Mouse (Mus musculus): ENCODE data around the gene Wbp2nl. TPM values are rescaled to one million over a fixed set of nuclear protein-coding genes. Genes with fewer than 3 reads are reported as not detected.

Gene Wbp2nl
- polyA plus RNA-seq, 1 experiment from 2014 or later = not detected

DNA sequence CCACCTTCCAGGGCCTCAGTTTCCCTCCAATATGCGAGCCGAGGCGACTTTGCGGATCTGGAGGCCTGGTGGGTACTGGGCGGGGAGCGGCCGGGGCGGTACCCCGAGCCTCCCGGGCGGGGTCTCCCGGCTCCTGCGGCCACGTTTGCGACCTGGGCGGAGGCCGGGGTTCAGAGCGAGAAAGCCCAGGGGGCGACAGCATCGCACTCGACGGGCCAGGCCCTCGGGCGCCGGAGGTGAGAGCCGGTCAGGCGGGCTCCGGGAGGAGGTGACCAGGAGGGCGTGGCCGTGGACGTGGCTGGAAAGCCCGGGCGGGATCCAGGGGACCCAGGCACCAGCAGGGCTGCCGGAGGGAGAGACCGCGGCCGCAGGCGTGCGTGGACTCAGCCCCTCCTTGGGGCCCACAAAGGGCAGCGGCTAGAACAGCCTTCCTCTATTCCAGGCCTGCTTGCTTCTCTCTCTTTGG lies 42.3 kb downstream of the Wbp2nl start:
- 2% methylated on average over 18 of the region's 40 CpGs for WGBS
- peak overlapping the region; percentile 56 for H3K4me3 ChIP-seq (ENCODE audit: low read depth, low read length)
- H3K4me2 ChIP-seq (ENCODE audit: low read depth, low read length) = peak overlapping the region; percentile 80
- peak; percentile 79 for DNase-seq (ENCODE audit: low spot score)
- peak overlapping the region; percentile 85 for H3K27ac ChIP-seq (replicated peaks; ENCODE audit: low read depth, low read length)
- no peaks in the 10 kb centered on the region for H3K27me3 ChIP-seq (replicated peaks; ENCODE audit: control insufficient read depth, insufficient read depth, low read length)
- peaks cover 24% of the 10 kb centered on the region for H3K4me1 ChIP-seq (ENCODE audit: control insufficient read depth, insufficient read depth, low read length)
- H3K9me3 ChIP-seq (ENCODE audit: control insufficient read depth, low read length) = no peaks in the 10 kb centered on the region
- peaks cover 12% of the 10 kb centered on the region for H3K36me3 ChIP-seq (ENCODE audit: control insufficient read depth, insufficient read depth, low read length)
- peak overlapping the region; percentile 87 for H3K9ac ChIP-seq (ENCODE audit: low read depth, low read length)
- ATAC-seq (ENCODE audit: low read depth) = peak; percentile 5; the same call in 1 of the 2 replicates

DNA sequence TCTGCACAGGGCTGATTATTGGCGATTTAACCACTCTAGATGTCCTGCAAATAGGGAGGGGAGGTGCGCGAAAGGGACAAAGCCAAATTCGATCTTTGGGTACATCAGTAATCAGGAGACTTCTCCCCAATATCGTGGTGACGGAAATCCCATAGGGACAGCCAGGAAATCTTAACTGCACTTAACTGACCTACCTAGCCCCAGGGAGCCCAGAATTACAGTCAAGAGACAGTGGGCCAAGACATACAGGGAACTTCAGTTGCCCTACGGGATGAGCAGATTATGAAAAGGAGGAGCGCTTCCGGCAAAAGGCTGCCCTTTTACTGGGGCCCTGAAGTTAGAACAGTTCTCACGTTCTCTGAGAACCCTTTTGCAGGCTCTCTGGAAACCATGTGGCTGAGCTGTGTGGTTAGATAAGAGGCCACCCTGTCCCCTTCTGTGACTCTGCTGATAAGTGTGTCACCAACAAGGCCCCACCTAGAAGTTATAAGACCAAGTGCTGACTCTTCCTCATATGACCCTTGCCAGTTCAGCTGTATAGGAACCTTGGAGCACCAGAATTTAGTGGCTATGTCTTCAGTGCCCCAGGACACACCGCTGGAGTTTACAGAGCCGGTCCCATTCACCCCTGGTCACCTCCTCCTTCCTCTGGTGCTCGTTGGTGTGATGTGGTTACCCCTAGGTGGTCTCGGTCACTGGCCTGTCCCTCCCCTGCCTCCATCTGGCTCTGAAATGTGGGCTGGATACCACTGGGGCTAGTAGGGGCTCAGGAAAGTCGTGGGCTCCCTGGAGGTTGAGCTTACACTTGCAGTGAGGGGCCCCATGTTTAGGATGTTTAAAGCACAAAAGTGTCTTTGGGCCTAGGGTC lies 43.2 kb downstream of the Wbp2nl start:
- Histone ChIP-seq H3K36me3 (ENCODE audit: control insufficient read depth, insufficient read depth, low read length) (peaks cover 8% of the 10 kb centered on the region; the same call in 1 of the 2 replicates), H3K9ac (ENCODE audit: low read depth, low read length) (peak overlapping the region; percentile 87), H3K4me2 (ENCODE audit: low read depth, low read length) (peak overlapping the region; percentile 80), H3K4me3 (ENCODE audit: low read depth, low read length) (peak overlapping the region; percentile 56), H3K9me3 (ENCODE audit: control insufficient read depth, low read length) (no peaks in the 10 kb centered on the region), H3K27ac (replicated peaks; ENCODE audit: low read depth, low read length) (peak overlapping the region; percentile 85), H3K27me3 (replicated peaks; ENCODE audit: control insufficient read depth, insufficient read depth, low read length) (no peaks in the 10 kb centered on the region), H3K4me1 (ENCODE audit: control insufficient read depth, insufficient read depth, low read length) (peaks cover 28% of the 10 kb centered on the region)
- ATAC-seq (ENCODE audit: low read depth) = no peak
- no peak for DNase-seq (ENCODE audit: low spot score)
- 48% methylated on average over 15 of the region's 15 CpGs for WGBS

DNA sequence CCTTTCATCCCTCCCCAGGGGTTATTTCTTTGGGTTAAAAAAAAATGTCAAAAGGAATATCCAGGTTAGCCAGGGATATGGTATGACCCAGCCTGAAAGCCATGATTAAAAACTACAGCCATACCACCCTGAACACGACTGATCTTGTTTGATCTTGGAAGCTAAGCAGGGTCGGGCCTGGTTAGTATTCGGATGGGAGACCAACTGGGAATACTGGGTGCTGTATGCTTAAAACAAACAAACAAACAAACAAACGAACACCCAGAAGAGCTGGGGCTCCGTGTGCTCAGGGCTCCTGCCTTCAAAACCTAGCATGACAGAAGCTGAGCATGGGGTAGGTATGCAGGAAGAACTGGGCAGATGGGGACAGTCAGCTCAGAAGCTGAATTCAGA lies 43.8 kb downstream of the Wbp2nl start:
- DNase-seq (ENCODE audit: low spot score) (no peak), ATAC-seq (ENCODE audit: low read depth) (no peak)
- 0 out of 2 replicates have a peak overlapping the region, but pooled peaks have one; percentile 85 for H3K27ac ChIP-seq (replicated peaks; ENCODE audit: low read depth, low read length)
- H3K4me2 ChIP-seq (ENCODE audit: low read depth, low read length) = peak overlapping the region; percentile 80; the same call in 1 of the 2 replicates
- no peaks in the 10 kb centered on the region for H3K27me3 ChIP-seq (replicated peaks; ENCODE audit: control insufficient read depth, insufficient read depth, low read length)
- H3K36me3 ChIP-seq (ENCODE audit: control insufficient read depth, insufficient read depth, low read length) = peaks cover 12% of the 10 kb centered on the region
- peaks cover 31% of the 10 kb centered on the region for H3K4me1 ChIP-seq (ENCODE audit: control insufficient read depth, insufficient read depth, low read length)
- 0 out of 2 replicates have a peak overlapping the region, but pooled peaks have one; percentile 87 for H3K9ac ChIP-seq (ENCODE audit: low read depth, low read length)
- 70% methylated on average over 5 of the region's 5 CpGs for WGBS
- H3K4me3 ChIP-seq (ENCODE audit: low read depth, low read length) = no peak overlapping the region
- no peaks in the 10 kb centered on the region for H3K9me3 ChIP-seq (ENCODE audit: control insufficient read depth, low read length)

DNA sequence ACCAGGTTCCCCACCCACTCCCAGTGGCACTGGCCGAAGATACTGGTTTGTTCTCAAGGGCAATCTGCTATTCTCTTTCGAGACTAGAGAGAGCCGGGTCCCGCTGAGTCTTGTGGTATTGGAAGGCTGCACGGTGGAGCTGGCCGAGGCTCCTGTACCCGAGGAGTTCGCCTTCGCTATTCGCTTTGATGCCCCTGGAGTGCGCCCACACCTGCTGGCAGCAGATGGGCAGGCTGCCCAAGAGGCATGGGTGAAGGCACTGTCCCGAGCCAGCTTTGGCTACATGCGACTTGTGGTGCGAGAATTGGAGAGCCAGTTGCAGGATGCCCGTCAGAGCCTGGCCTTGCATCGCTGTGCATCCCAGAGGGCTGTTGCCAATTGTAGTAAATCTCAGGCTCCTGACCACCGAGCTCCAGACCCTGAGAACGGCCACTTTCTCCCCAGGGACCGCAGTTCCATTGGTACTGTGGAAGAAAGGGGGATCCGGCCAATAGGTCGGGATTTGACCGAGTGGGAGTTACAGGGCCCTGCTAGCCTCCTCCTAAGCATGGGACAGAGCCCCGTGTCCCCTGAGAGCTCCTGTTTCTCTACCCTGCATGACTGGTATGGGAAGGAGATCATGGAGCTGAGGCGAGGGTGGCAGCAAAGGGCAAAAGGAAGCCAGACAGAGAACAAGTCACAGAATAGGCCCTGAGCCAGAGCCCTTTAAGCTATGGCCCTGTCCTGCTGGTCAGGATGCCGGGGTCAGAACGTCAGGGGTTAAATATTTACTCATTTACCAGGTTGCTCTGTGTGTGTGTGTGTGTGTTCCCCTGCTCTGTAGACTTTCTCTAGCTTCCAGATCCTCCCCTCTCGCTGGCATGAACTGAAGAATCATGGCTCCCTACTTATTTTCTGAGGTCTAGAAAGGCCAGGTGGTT lies 44.9 kb downstream of the Wbp2nl start:
- DNase-seq (ENCODE audit: low spot score) = no peak
- no peak for ATAC-seq (ENCODE audit: low read depth)
- Histone ChIP-seq H3K27me3 (replicated peaks; ENCODE audit: control insufficient read depth, insufficient read depth, low read length) (no peaks in the 10 kb centered on the region), H3K36me3 (ENCODE audit: control insufficient read depth, insufficient read depth, low read length) (peaks cover 23% of the 10 kb centered on the region), H3K4me3 (ENCODE audit: low read depth, low read length) (no peak overlapping the region), H3K9me3 (ENCODE audit: control insufficient read depth, low read length) (no peaks in the 10 kb centered on the region), H3K4me1 (ENCODE audit: control insufficient read depth, insufficient read depth, low read length) (peaks cover 24% of the 10 kb centered on the region), H3K27ac (replicated peaks; ENCODE audit: low read depth, low read length) (no peak overlapping the region), H3K4me2 (ENCODE audit: low read depth, low read length) (no peak overlapping the region), H3K9ac (ENCODE audit: low read depth, low read length) (no peak overlapping the region)
- 93% methylated on average over 27 of the region's 27 CpGs for WGBS

DNA sequence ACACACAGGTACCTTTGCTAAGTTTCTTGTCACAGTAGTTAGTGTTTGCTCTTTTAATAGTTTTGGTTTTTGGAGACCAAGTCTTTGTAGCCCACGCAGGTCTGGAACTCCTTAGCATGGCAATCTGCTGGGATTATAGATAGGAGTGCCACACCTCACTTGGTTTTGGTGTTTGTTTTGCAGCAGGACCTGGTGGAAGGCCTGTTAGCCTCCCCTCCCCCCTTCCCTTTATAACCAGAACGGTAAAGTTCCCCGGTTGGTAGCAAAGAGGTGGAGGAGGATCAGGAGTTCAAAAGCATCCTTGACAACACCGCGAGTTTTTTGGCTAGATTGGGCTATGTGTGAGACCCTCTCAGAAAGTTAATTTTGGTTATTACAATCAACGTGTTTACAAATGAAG lies 46.2 kb downstream of the Wbp2nl start:
- WGBS = 88% methylated on average over 6 of the region's 6 CpGs
- H3K9me3 ChIP-seq (ENCODE audit: control insufficient read depth, low read length) = no peaks in the 10 kb centered on the region
- H3K36me3 ChIP-seq (ENCODE audit: control insufficient read depth, insufficient read depth, low read length) = peaks cover 36% of the 10 kb centered on the region
- DNase-seq (ENCODE audit: low spot score) (no peak), ATAC-seq (ENCODE audit: low read depth) (no peak)
- no peak overlapping the region for H3K4me3 ChIP-seq (ENCODE audit: low read depth, low read length)
- no peak overlapping the region for H3K9ac ChIP-seq (ENCODE audit: low read depth, low read length)
- H3K27ac ChIP-seq (replicated peaks; ENCODE audit: low read depth, low read length) = no peak overlapping the region
- no peaks in the 10 kb centered on the region for H3K27me3 ChIP-seq (replicated peaks; ENCODE audit: control insufficient read depth, insufficient read depth, low read length)
- H3K4me2 ChIP-seq (ENCODE audit: low read depth, low read length) = no peak overlapping the region
- peaks cover 18% of the 10 kb centered on the region for H3K4me1 ChIP-seq (ENCODE audit: control insufficient read depth, insufficient read depth, low read length)

DNA sequence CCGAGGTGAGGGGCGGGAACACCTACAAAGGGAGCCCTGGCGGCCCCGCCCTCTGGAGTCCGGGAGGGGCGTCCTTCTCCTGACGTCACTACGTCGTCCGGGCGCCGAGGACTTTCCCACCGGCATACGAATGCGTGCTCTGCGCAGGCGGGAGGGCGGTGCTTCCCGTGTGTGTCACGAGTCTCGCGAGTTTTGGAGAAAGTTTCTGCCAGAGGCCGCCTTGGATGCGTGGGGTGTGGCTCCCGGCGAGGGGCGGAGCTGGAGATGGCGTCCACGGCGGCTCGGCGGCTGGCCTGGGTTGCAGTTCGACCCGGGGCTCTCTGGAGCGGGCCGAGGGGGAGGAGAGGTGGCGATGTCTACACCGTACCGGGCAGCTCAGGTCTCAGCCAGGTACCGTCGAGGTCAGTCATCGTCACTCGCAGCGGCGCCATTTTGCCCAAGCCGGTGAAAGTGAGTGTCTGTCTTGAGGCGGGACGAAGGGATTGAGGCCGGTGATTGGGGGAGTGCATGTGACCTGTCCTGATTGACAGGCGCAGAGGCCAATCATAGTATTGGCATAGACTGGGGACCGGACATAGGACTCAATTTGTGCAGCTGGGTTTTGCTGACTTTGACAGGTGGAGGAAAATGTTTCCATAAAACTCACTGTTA lies 47.2 kb downstream of the Wbp2nl start:
- peaks cover 46% of the 10 kb centered on the region for H3K36me3 ChIP-seq (ENCODE audit: control insufficient read depth, insufficient read depth, low read length)
- H3K9ac ChIP-seq (ENCODE audit: low read depth, low read length) = peak overlapping the region; percentile 79
- peak; percentile 99 for DNase-seq (ENCODE audit: low spot score)
- under 1% methylated on average over 42 of the region's 51 CpGs for WGBS
- H3K27ac ChIP-seq (replicated peaks; ENCODE audit: low read depth, low read length) = peak overlapping the region; percentile 88
- ATAC-seq (ENCODE audit: low read depth) = peak; percentile 97
- peak overlapping the region; percentile 71 for H3K4me3 ChIP-seq (ENCODE audit: low read depth, low read length)
- H3K27me3 ChIP-seq (replicated peaks; ENCODE audit: control insufficient read depth, insufficient read depth, low read length) = no peaks in the 10 kb centered on the region
- H3K9me3 ChIP-seq (ENCODE audit: control insufficient read depth, low read length) = no peaks in the 10 kb centered on the region
- peaks cover 18% of the 10 kb centered on the region for H3K4me1 ChIP-seq (ENCODE audit: control insufficient read depth, insufficient read depth, low read length)
- H3K4me2 ChIP-seq (ENCODE audit: low read depth, low read length) = peak overlapping the region; percentile 96

DNA sequence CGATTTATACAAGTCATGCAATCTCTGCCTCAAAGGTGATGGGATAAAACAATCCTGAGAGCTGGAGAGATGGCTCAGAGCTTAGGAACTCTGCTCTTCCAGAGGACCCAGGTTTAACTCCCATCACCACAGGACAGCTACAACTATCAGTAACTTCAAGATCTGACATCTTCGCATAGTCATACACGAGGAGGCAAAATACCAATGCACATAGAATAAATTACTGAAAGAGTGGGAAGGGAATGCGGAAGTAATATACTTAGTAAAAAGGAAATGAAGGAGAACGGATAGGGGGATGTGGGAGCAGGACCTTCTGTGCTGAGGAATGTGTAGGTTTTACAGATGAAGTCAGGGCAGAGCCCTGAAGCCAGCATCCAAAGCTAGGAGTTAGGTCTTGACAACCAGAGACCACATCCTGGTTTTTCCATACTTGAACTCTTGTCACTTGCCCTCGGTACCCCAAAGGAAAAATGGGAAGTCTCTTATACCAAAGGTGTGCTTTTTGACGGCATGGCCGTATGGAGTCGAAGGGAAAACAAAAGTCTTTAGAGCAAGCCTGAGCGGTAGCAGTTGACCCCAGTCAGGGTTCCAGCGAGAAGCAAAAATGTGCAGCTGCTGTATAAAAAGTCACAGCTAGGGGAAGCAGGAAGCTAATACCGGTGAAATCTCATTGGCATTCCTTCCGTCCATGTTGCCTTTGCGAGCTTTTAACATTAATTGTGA lies 48.0 kb downstream of the Wbp2nl start:
- WGBS = 54% methylated on average over 14 of the region's 14 CpGs
- Histone ChIP-seq H3K4me2 (ENCODE audit: low read depth, low read length) (peak overlapping the region; percentile 96), H3K9ac (ENCODE audit: low read depth, low read length) (peak overlapping the region; percentile 79), H3K4me3 (ENCODE audit: low read depth, low read length) (peak overlapping the region; percentile 71), H3K9me3 (ENCODE audit: control insufficient read depth, low read length) (no peaks in the 10 kb centered on the region), H3K27me3 (replicated peaks; ENCODE audit: control insufficient read depth, insufficient read depth, low read length) (no peaks in the 10 kb centered on the region), H3K4me1 (ENCODE audit: control insufficient read depth, insufficient read depth, low read length) (peaks cover 16% of the 10 kb centered on the region), H3K27ac (replicated peaks; ENCODE audit: low read depth, low read length) (peak overlapping the region; percentile 75), H3K36me3 (ENCODE audit: control insufficient read depth, insufficient read depth, low read length) (peaks cover 49% of the 10 kb centered on the region)
- no peak for DNase-seq (ENCODE audit: low spot score)
- ATAC-seq (ENCODE audit: low read depth) = no peak

All from embryonic facial prominence, embryonic 14.5 days (tissue).